Mouse (Mus musculus): Measurements from ENCODE around the gene Gm38393.

GRCm38 (mm10) chr7:60007727-60008360 is 3.0 kb upstream of the Gm38393 start:
- no peak for TF ChIP-seq CTCF (IDR thresholded peaks at IDR 0.05; ENCODE audit: control insufficient read depth, insufficient read depth, low read length)
- TF ChIP-seq POLR2A (IDR thresholded peaks at IDR 0.05; ENCODE audit: borderline replicate concordance, control insufficient read depth, low read depth, low read length): no peak

Data from bone marrow, adult 2 months (tissue).